In genomic region chrX:57921294-57921693, GRCm38 (mm10) we compare ENCODE assay signal across 10 mouse cellular contexts.
DNase-seq lines count a peak whose midpoint lies in the region; ATAC-seq lines count a peak whose summit lies in the region.
"Had no signal": no experiment of that assay in that cellular context is flagged by ENCODE, and none has a peak within 500 bp of the region (broad histone marks: within the 10 kb centered on the region; RNA-seq: fewer than 3 reads in every experiment).

No protein-coding gene starts in this region.

- intact Hi-C loops in heart, postnatal 25 days (cut with DNase I): loop anchor here (5.0 kb wide), 1 partner anchor 106 kb away; no protein-coding TSS in a partner anchor

- no peak overlapping the region for H3K27ac ChIP-seq in heart, embryonic 11.5 days (ENCODE audit: low read depth, low read length)
- no peak overlapping the region for H3K27ac ChIP-seq in heart, embryonic 16.5 days (ENCODE audit: low read length)
- 0 out of 2 replicates have a peak overlapping the region, but pooled peaks have one; percentile 34 for H3K27ac ChIP-seq in midbrain, embryonic 15.5 days
- no peak overlapping the region for H3K27ac ChIP-seq in intestine, embryonic 16.5 days (ENCODE audit: low read length)

- no peak overlapping the region for H3K4me3 ChIP-seq in heart, embryonic 11.5 days (ENCODE audit: low read depth, low read length)
- no peak overlapping the region for H3K4me3 ChIP-seq in heart, embryonic 16.5 days (ENCODE audit: low read length)
- H3K4me3 ChIP-seq in midbrain, embryonic 15.5 days: peak overlapping the region; percentile 12; the same call in 1 of the 2 replicates
- H3K4me3 ChIP-seq in intestine, embryonic 16.5 days (ENCODE audit: low read length): no peak overlapping the region

- no peaks in the 10 kb centered on the region for H3K4me1 ChIP-seq in heart, embryonic 11.5 days (ENCODE audit: control insufficient read depth, insufficient read depth, low read length)
- no peaks in the 10 kb centered on the region for H3K4me1 ChIP-seq in heart, embryonic 16.5 days (ENCODE audit: control insufficient read depth, insufficient read depth, low read length)
- no peaks in the 10 kb centered on the region for H3K4me1 ChIP-seq in midbrain, embryonic 15.5 days
- H3K4me1 ChIP-seq in intestine, embryonic 16.5 days (ENCODE audit: control insufficient read depth, insufficient read depth, low read length): no peaks in the 10 kb centered on the region

- H3K9ac ChIP-seq in heart, embryonic 11.5 days (ENCODE audit: low read depth, low read length): no peak overlapping the region
- no peak overlapping the region for H3K9ac ChIP-seq in heart, embryonic 16.5 days (ENCODE audit: low read length)
- no peak overlapping the region for H3K9ac ChIP-seq in midbrain, embryonic 15.5 days
- no peak overlapping the region for H3K9ac ChIP-seq in intestine, embryonic 16.5 days (ENCODE audit: low read depth, low read length)

- H3K4me2 ChIP-seq in heart, embryonic 11.5 days: peak overlapping the region; percentile 40
- peak overlapping the region; percentile 24; the same call in 1 of the 2 replicates for H3K4me2 ChIP-seq in heart, embryonic 16.5 days (ENCODE audit: low read depth, low read length)
- peak overlapping the region; percentile 31 for H3K4me2 ChIP-seq in midbrain, embryonic 15.5 days
- H3K4me2 ChIP-seq in intestine, embryonic 16.5 days (ENCODE audit: low read depth, low read length): no peak overlapping the region

- H3K36me3 ChIP-seq in heart, embryonic 11.5 days (ENCODE audit: control insufficient read depth, insufficient read depth, low read length): no peaks in the 10 kb centered on the region
- no peaks in the 10 kb centered on the region for H3K36me3 ChIP-seq in heart, embryonic 16.5 days (ENCODE audit: control insufficient read depth, insufficient read depth)
- no peaks in the 10 kb centered on the region for H3K36me3 ChIP-seq in midbrain, embryonic 15.5 days (replicated peaks)
- no peaks in the 10 kb centered on the region for H3K36me3 ChIP-seq in intestine, embryonic 16.5 days (ENCODE audit: control insufficient read depth, insufficient read depth, low read length)
- H3K36me3 ChIP-seq: G1E had no signal

- peaks cover 37% of the 10 kb centered on the region for H3K27me3 ChIP-seq in heart, embryonic 11.5 days (ENCODE audit: control insufficient read depth, insufficient read depth, low read length)
- peaks cover 41% of the 10 kb centered on the region for H3K27me3 ChIP-seq in heart, embryonic 16.5 days (ENCODE audit: control insufficient read depth, insufficient read depth, low read length)
- H3K27me3 ChIP-seq in midbrain, embryonic 15.5 days (replicated peaks): no peaks in the 10 kb centered on the region; the same call in 1 of the 2 replicates
- peaks cover 30% of the 10 kb centered on the region for H3K27me3 ChIP-seq in intestine, embryonic 16.5 days (replicated peaks; ENCODE audit: control insufficient read depth, insufficient read depth, low read length)

- 17% methylated on average over 16 of the region's 16 CpGs for WGBS in heart, embryonic 11.5 days (ENCODE audit: insufficient replicate concordance)
- 11% methylated on average over 16 of the region's 16 CpGs for WGBS in heart, embryonic 16.5 days
- 23% methylated on average over 16 of the region's 16 CpGs for WGBS in midbrain, embryonic 15.5 days
- 24% methylated on average over 16 of the region's 16 CpGs for WGBS in intestine, embryonic 16.5 days

- no peak for DNase-seq in heart, postnatal 25 days (ENCODE audit: low spot score)
- DNase-seq in embryo, embryonic 10.5 days (ENCODE audit: low spot score): peak; percentile 47
- DNase-seq in spleen, postnatal 10 days (ENCODE audit: low spot score in 2 of 2): no peak
- no peak for DNase-seq in lung, adult 18-20 months
- DNase-seq: thymus, adult 18-20 months had no signal

- ATAC-seq in heart, embryonic 11.5 days (replicated peaks; ENCODE audit: insufficient number of reproducible peaks, low FRiP score, low TSS enrichment): no peak
- ATAC-seq in heart, embryonic 16.5 days (replicated peaks; ENCODE audit: extremely low read depth, insufficient read depth, low FRiP score): no peak
- ATAC-seq in midbrain, embryonic 15.5 days (replicated peaks): peak; percentile 22; the same call in 1 of the 2 replicates
- ATAC-seq in intestine, embryonic 16.5 days: no peak

- H3K9me3 ChIP-seq in heart, embryonic 11.5 days (replicated peaks; ENCODE audit: control insufficient read depth, low read length): no peaks in the 10 kb centered on the region
- H3K9me3 ChIP-seq in heart, embryonic 16.5 days (replicated peaks; ENCODE audit: control insufficient read depth, low read length): no peaks in the 10 kb centered on the region
- no peaks in the 10 kb centered on the region for H3K9me3 ChIP-seq in midbrain, embryonic 15.5 days
- no peaks in the 10 kb centered on the region for H3K9me3 ChIP-seq in intestine, embryonic 16.5 days (ENCODE audit: control insufficient read depth, low read length)
